31 mouse cellular contexts compared by ENCODE assay signal in the genomic region with DNA sequence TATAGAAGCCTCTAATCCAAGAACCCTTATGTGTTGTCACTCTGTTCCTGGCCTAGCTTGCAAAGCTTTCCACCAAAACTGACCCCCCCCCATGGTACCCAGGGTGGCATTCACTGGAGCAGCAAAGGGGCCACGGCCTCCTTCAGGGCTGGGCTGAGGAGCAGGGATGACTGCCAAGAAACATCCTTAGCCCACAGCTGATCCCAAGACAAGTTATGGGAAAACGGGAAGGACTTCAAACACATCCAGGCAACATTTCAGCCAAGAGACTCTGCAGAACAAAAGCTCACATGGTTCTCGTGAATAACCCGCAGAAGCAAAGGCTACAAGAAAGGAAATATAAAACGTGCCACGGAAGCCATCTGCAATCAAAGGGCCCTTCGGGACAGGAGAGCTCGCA. TPM values are rescaled to one million over a fixed set of nuclear protein-coding genes. Genes with fewer than 3 reads are reported as not detected.
DNase-seq lines count a peak whose midpoint lies in the region; ATAC-seq and TF ChIP-seq lines count a peak whose summit lies in the region.
"Had no signal": no experiment of that assay in that cellular context is flagged by ENCODE, and none has a peak within 500 bp of the region (broad histone marks: within the 10 kb centered on the region; RNA-seq: fewer than 3 reads in every experiment).

No protein-coding gene starts in this region.

- H3K9ac ChIP-seq in forebrain, embryonic 14.5 days (ENCODE audit: low read length): no peak overlapping the region
- H3K9ac ChIP-seq in forebrain, embryonic 11.5 days (ENCODE audit: low read length): no peak overlapping the region
- H3K9ac ChIP-seq in hindbrain, postnatal 0 days (replicated peaks; ENCODE audit: low read length): no peak overlapping the region
- no peak overlapping the region for H3K9ac ChIP-seq in hindbrain, embryonic 11.5 days (ENCODE audit: low read depth, low read length)
- H3K9ac ChIP-seq in limb, embryonic 14.5 days (ENCODE audit: low read depth, low read length, severe bottlenecking): 0 out of 2 replicates have a peak overlapping the region, but pooled peaks have one; percentile 4
- no peak overlapping the region for H3K9ac ChIP-seq in neural tube, embryonic 15.5 days (replicated peaks)
- H3K9ac ChIP-seq: liver, embryonic 13.5 days; neural tube, embryonic 12.5 days had no signal

- H3K27me3 ChIP-seq in forebrain, embryonic 14.5 days (replicated peaks; ENCODE audit: control insufficient read depth, insufficient read depth, low read length): no peaks in the 10 kb centered on the region
- no peaks in the 10 kb centered on the region for H3K27me3 ChIP-seq in forebrain, embryonic 11.5 days (ENCODE audit: control insufficient read depth, insufficient read depth, low read length)
- no peaks in the 10 kb centered on the region for H3K27me3 ChIP-seq in hindbrain, postnatal 0 days (ENCODE audit: insufficient read depth, low read length)
- no peaks in the 10 kb centered on the region for H3K27me3 ChIP-seq in hindbrain, embryonic 11.5 days (ENCODE audit: control insufficient read depth, insufficient read depth, low read length)
- no peaks in the 10 kb centered on the region for H3K27me3 ChIP-seq in limb, embryonic 14.5 days (ENCODE audit: control insufficient read depth, insufficient read depth, low read length)
- H3K27me3 ChIP-seq in neural tube, embryonic 15.5 days (replicated peaks): no peaks in the 10 kb centered on the region
- H3K27me3 ChIP-seq: liver, embryonic 13.5 days; neural tube, embryonic 12.5 days had no signal

- no peak for TF ChIP-seq CTCF in hindbrain, postnatal 0 days (IDR thresholded peaks at IDR 0.05; ENCODE audit: low read depth)

- H3K27ac ChIP-seq in forebrain, embryonic 14.5 days (ENCODE audit: low read depth, low read length): no peak overlapping the region
- no peak overlapping the region for H3K27ac ChIP-seq in forebrain, embryonic 11.5 days (ENCODE audit: low read depth, low read length)
- H3K27ac ChIP-seq in hindbrain, postnatal 0 days: no peak overlapping the region
- H3K27ac ChIP-seq in hindbrain, embryonic 11.5 days (ENCODE audit: low read depth, low read length): no peak overlapping the region
- 0 out of 2 replicates have a peak overlapping the region, but pooled peaks have one; percentile 16 for H3K27ac ChIP-seq in limb, embryonic 14.5 days (replicated peaks; ENCODE audit: low read depth, low read length)
- no peak overlapping the region for H3K27ac ChIP-seq in neural tube, embryonic 15.5 days (replicated peaks)
- H3K27ac ChIP-seq: hindbrain, embryonic 10.5 days; liver, embryonic 13.5 days; midbrain, embryonic 10.5 days; neural tube, embryonic 12.5 days; stomach, postnatal 0 days had no signal

- H3K4me3 ChIP-seq in forebrain, embryonic 14.5 days (ENCODE audit: low read depth, low read length): no peak overlapping the region
- no peak overlapping the region for H3K4me3 ChIP-seq in forebrain, embryonic 11.5 days (ENCODE audit: low read depth, low read length)
- H3K4me3 ChIP-seq in hindbrain, postnatal 0 days (ENCODE audit: low read length): no peak overlapping the region
- H3K4me3 ChIP-seq in hindbrain, embryonic 11.5 days (ENCODE audit: low read depth, low read length): no peak overlapping the region
- H3K4me3 ChIP-seq in limb, embryonic 14.5 days (replicated peaks; ENCODE audit: low read length): no peak overlapping the region
- H3K4me3 ChIP-seq in neural tube, embryonic 15.5 days (replicated peaks): no peak overlapping the region
- H3K4me3 ChIP-seq: hindbrain, embryonic 10.5 days; liver, embryonic 13.5 days; midbrain, embryonic 10.5 days; myocyte; neural tube, embryonic 12.5 days had no signal

- no peaks in the 10 kb centered on the region for H3K4me1 ChIP-seq in forebrain, embryonic 14.5 days (ENCODE audit: control insufficient read depth, insufficient read depth, low read length)
- no peaks in the 10 kb centered on the region for H3K4me1 ChIP-seq in forebrain, embryonic 11.5 days (replicated peaks; ENCODE audit: control insufficient read depth, insufficient read depth, low read length)
- no peaks in the 10 kb centered on the region for H3K4me1 ChIP-seq in hindbrain, postnatal 0 days (ENCODE audit: insufficient read depth, low read length)
- no peaks in the 10 kb centered on the region for H3K4me1 ChIP-seq in hindbrain, embryonic 11.5 days (replicated peaks; ENCODE audit: control insufficient read depth, insufficient read depth, low read length)
- peaks cover 14% of the 10 kb centered on the region for H3K4me1 ChIP-seq in limb, embryonic 14.5 days (ENCODE audit: control insufficient read depth, insufficient read depth, low read length)
- H3K4me1 ChIP-seq in neural tube, embryonic 15.5 days: no peaks in the 10 kb centered on the region
- H3K4me1 ChIP-seq: hindbrain, embryonic 10.5 days; midbrain, embryonic 10.5 days; neural tube, embryonic 12.5 days had no signal

- 65% methylated on average over 8 of the region's 8 CpGs for WGBS in forebrain, embryonic 14.5 days
- 93% methylated on average over 8 of the region's 8 CpGs for WGBS in forebrain, embryonic 11.5 days
- WGBS in hindbrain, postnatal 0 days: 38% methylated on average over 8 of the region's 8 CpGs
- 83% methylated on average over 8 of the region's 8 CpGs for WGBS in hindbrain, embryonic 11.5 days
- 23% methylated on average over 8 of the region's 8 CpGs for WGBS in limb, embryonic 14.5 days
- WGBS in neural tube, embryonic 15.5 days: 68% methylated on average over 8 of the region's 8 CpGs

- no peak; the same call in 1 of the 2 replicates for ATAC-seq in forebrain, embryonic 14.5 days
- no peak for ATAC-seq in forebrain, embryonic 11.5 days (replicated peaks; ENCODE audit: low FRiP score)
- peak; percentile 54; the same call in 1 of the 2 replicates for ATAC-seq in hindbrain, postnatal 0 days
- no peak for ATAC-seq in hindbrain, embryonic 11.5 days (ENCODE audit: low FRiP score)
- ATAC-seq in limb, embryonic 14.5 days (ENCODE audit: low FRiP score, low read depth): 0 out of 2 replicates have a peak, but pooled peaks have one; percentile 14
- no peak for ATAC-seq in neural tube, embryonic 15.5 days (ENCODE audit: low FRiP score)
- ATAC-seq: intestine, postnatal 0 days; midbrain, embryonic 16.5 days had no signal

- no peak for TF ChIP-seq POLR2A in limb, embryonic 14.5 days (IDR thresholded peaks at IDR 0.05; ENCODE audit: borderline replicate concordance, extremely low read depth, insufficient read depth, insufficient read length)

- peak; percentile 19 for DNase-seq in forebrain, embryonic 14.5 days (ENCODE audit: low spot score)
- no peak for DNase-seq in forebrain, embryonic 11.5 days (ENCODE audit: low spot score)
- peak; percentile 52 for DNase-seq in hindbrain, postnatal 0 days (ENCODE audit: low spot score)
- DNase-seq in hindbrain, embryonic 11.5 days (ENCODE audit: low spot score): no peak
- DNase-seq in lung, postnatal 10 days: peak; percentile 24
- DNase-seq in lung, postnatal 36 days: no peak
- DNase-seq in limb, embryonic 14.5 days (ENCODE audit: low spot score): peak; percentile 56
- DNase-seq: adrenal gland, postnatal 14 days; cerebellum, adult 18-20 months; cerebellum, postnatal 10 days; gastrocnemius, postnatal 10 days; heart, postnatal 14 days; kidney, adult 9 months; kidney, postnatal 10 days; layer of hippocampus, adult 9-11 months; liver, embryonic 13.5 days; lung, adult 18-20 months; right cerebral cortex, postnatal 4 days; thymus, adult 18-20 months; thymus, postnatal 36 days had no signal

- H3K36me3 ChIP-seq in forebrain, embryonic 14.5 days (ENCODE audit: control insufficient read depth, insufficient read depth, low read length): no peaks in the 10 kb centered on the region
- H3K36me3 ChIP-seq in forebrain, embryonic 11.5 days (ENCODE audit: control insufficient read depth, insufficient read depth, low read length): no peaks in the 10 kb centered on the region
- no peaks in the 10 kb centered on the region; the same call in 1 of the 2 replicates for H3K36me3 ChIP-seq in hindbrain, postnatal 0 days (ENCODE audit: insufficient read depth, low read length)
- no peaks in the 10 kb centered on the region for H3K36me3 ChIP-seq in hindbrain, embryonic 11.5 days (ENCODE audit: control insufficient read depth, insufficient read depth, low read length)
- H3K36me3 ChIP-seq in limb, embryonic 14.5 days (ENCODE audit: control insufficient read depth, insufficient read depth, low read length): peaks cover 27% of the 10 kb centered on the region
- 0 out of 2 replicates have a peak, but pooled peaks cover 2% of the 10 kb centered on the region for H3K36me3 ChIP-seq in neural tube, embryonic 15.5 days
- H3K36me3 ChIP-seq: G1E; liver, embryonic 13.5 days; midbrain, embryonic 10.5 days; neural tube, embryonic 12.5 days had no signal

- no peaks in the 10 kb centered on the region for H3K9me3 ChIP-seq in forebrain, embryonic 14.5 days (replicated peaks; ENCODE audit: control insufficient read depth, low read length)
- no peaks in the 10 kb centered on the region for H3K9me3 ChIP-seq in forebrain, embryonic 11.5 days (ENCODE audit: control insufficient read depth, low read length)
- no peaks in the 10 kb centered on the region for H3K9me3 ChIP-seq in hindbrain, postnatal 0 days (ENCODE audit: low read length)
- H3K9me3 ChIP-seq in hindbrain, embryonic 11.5 days (ENCODE audit: control insufficient read depth, low read length): no peaks in the 10 kb centered on the region
- no peaks in the 10 kb centered on the region for H3K9me3 ChIP-seq in limb, embryonic 14.5 days (ENCODE audit: control insufficient read depth, low read length)
- H3K9me3 ChIP-seq in neural tube, embryonic 15.5 days (replicated peaks): no peaks in the 10 kb centered on the region
- H3K9me3 ChIP-seq: G1E; hindbrain, embryonic 10.5 days; liver, embryonic 13.5 days; midbrain, embryonic 10.5 days; neural tube, embryonic 12.5 days had no signal

- H3K4me2 ChIP-seq in forebrain, embryonic 14.5 days (ENCODE audit: low read length): no peak overlapping the region
- no peak overlapping the region for H3K4me2 ChIP-seq in forebrain, embryonic 11.5 days (ENCODE audit: low read depth, low read length, severe bottlenecking)
- H3K4me2 ChIP-seq in hindbrain, postnatal 0 days (ENCODE audit: low read depth, low read length): no peak overlapping the region
- H3K4me2 ChIP-seq in hindbrain, embryonic 11.5 days (replicated peaks; ENCODE audit: low read depth, low read length): no peak overlapping the region
- no peak overlapping the region for H3K4me2 ChIP-seq in limb, embryonic 14.5 days (replicated peaks; ENCODE audit: low read depth, low read length, severe bottlenecking)
- no peak overlapping the region for H3K4me2 ChIP-seq in neural tube, embryonic 15.5 days
- H3K4me2 ChIP-seq: liver, embryonic 13.5 days; neural tube, embryonic 12.5 days had no signal

RNA-seq across cellular contexts. Expression of a gene that starts 20.2 kb away (rescaled TPM):
- 6.2 and 8.5 TPM in 2 replicates for polyA plus RNA-seq in forebrain, embryonic 14.5 days (2014; fragmentation: Nextera tagmentation; extraction: Ambion mirVana)
- polyA plus RNA-seq in forebrain, embryonic 11.5 days (2014; fragmentation: Nextera tagmentation; extraction: Ambion mirVana): 12.3 and 13.5 TPM in 2 replicates
- 18.3 and 24.2 TPM in 2 replicates for total RNA-seq in hindbrain, postnatal 0 days (2014; rRNA removed)
- polyA plus RNA-seq in hindbrain, postnatal 0 days (2015; fragmentation: Nextera tagmentation; extraction: Ambion mirVana): 10.3 and 12.6 TPM in 2 replicates
- polyA plus RNA-seq in hindbrain, embryonic 11.5 days (2014; fragmentation: Nextera tagmentation; extraction: Ambion mirVana): 14.7 TPM in 2 replicates
- polyA plus RNA-seq in limb, embryonic 14.5 days (2012; rRNA removed): 50.3 and 57.9 TPM in 2 replicates
- 34.8 and 39.7 TPM in 2 replicates for polyA plus RNA-seq in limb, embryonic 14.5 days (2014; fragmentation: Nextera tagmentation; extraction: Ambion mirVana)
- polyA plus RNA-seq in neural tube, embryonic 15.5 days (2015; fragmentation: Nextera tagmentation; extraction: Ambion mirVana): 12.2 and 12.7 TPM in 2 replicates
- total RNA-seq: common myeloid progenitor, adult 5-6 weeks; megakaryocyte progenitor cell, adult 5-6 weeks had no signal
- polyA plus RNA-seq: G1E had no signal

Comparison
In these comparisons a context has a peak if more than half of its experiments do, and no peak if none do; other contexts are left out.
1. ATAC-seq: peak in hindbrain, postnatal 0 days (single experiment) and limb, embryonic 14.5 days (single experiment); none in forebrain, embryonic 14.5 days (single experiment), forebrain, embryonic 11.5 days (single experiment), hindbrain, embryonic 11.5 days (single experiment) and neural tube, embryonic 15.5 days (single experiment).
2. DNase-seq: peak in forebrain, embryonic 14.5 days (single experiment), hindbrain, postnatal 0 days (single experiment), lung, postnatal 10 days (single experiment) and limb, embryonic 14.5 days (single experiment); none in forebrain, embryonic 11.5 days (single experiment), hindbrain, embryonic 11.5 days (single experiment) and lung, postnatal 36 days (single experiment).